Comparison of ENCODE assay signal across 8 mouse cellular contexts in genomic region chr7:128740334-128740733, GRCm38 (mm10). TPM values are rescaled to one million over a fixed set of nuclear protein-coding genes. Genes with fewer than 3 reads are reported as not detected.
DNase-seq lines count a peak whose midpoint lies in the region; ATAC-seq lines count a peak whose summit lies in the region.

Mcmbp (minus strand) TSS chr7:128740495.

- H3K9me3 ChIP-seq in intestine, embryonic 14.5 days (ENCODE audit: control insufficient read depth, low read length) = no peaks in the 10 kb centered on the region

- peak; percentile 86 for ATAC-seq in intestine, embryonic 14.5 days (replicated peaks; ENCODE audit: low FRiP score, low TSS enrichment, low read depth)

- WGBS in intestine, embryonic 14.5 days = under 1% methylated on average over 34 of the region's 35 CpGs

- DNase-seq in adrenal gland, adult (ENCODE audit: inconsistent age in 2 of 2, low spot score in 1 of 2) = peak; percentile 97 to 99
- DNase-seq in embryo, embryonic 10.5 days (ENCODE audit: low spot score) = peak; percentile 97
- DNase-seq in gastrocnemius, postnatal 25 days = peak; percentile 96
- DNase-seq in intestine, embryonic 14.5 days (ENCODE audit: low spot score) = peak; percentile 97
- peak; percentile 95 to 97 for DNase-seq in left cerebral cortex, postnatal 14 days (ENCODE audit: low spot score in 2 of 2)
- peak; percentile 97 for DNase-seq in mesoderm, embryonic 11.5 days (ENCODE audit: low read depth, low spot score)
- peak; percentile 93 to 94 for DNase-seq in right cerebral cortex, postnatal 36 days (ENCODE audit: low spot score in 2 of 2)
- DNase-seq in yolk sac, embryonic 10.5 days (ENCODE audit: low spot score) = peak; percentile 96

- H3K9ac ChIP-seq in intestine, embryonic 14.5 days (ENCODE audit: low read length) = peak within 1 kb of the TSS; percentile 96

- peak within 1 kb of the TSS; percentile 98 for H3K4me3 ChIP-seq in intestine, embryonic 14.5 days (ENCODE audit: low read depth, low read length)

- intact Hi-C loops in left cerebral cortex, postnatal 14 days (cut with DNase I) = no loop called here

- H3K27ac ChIP-seq in intestine, embryonic 14.5 days (ENCODE audit: low read depth) = peak within 1 kb of the TSS; percentile 78

- H3K4me2 ChIP-seq in intestine, embryonic 14.5 days (ENCODE audit: low read length) = peak within 1 kb of the TSS; percentile 96

- peaks cover 21% of the 10 kb centered on the region for H3K4me1 ChIP-seq in intestine, embryonic 14.5 days (replicated peaks; ENCODE audit: control insufficient read depth, insufficient read depth, low read length)

- H3K36me3 ChIP-seq in intestine, embryonic 14.5 days (ENCODE audit: control insufficient read depth, insufficient read depth, low read length) = no peaks in the 10 kb centered on the region

- no peaks in the 10 kb centered on the region for H3K27me3 ChIP-seq in intestine, embryonic 14.5 days (replicated peaks; ENCODE audit: control insufficient read depth, insufficient read depth, low read length)

RNA-seq across cellular contexts. Expression of gene Mcmbp, which starts in this region (rescaled TPM):
- total RNA-seq in gastrocnemius, postnatal 25 days (2021) = 10 to 100 TPM; 13.3 to 13.7 TPM
- 71.6 and 75.0 TPM in 2 replicates for polyA plus RNA-seq in intestine, embryonic 14.5 days (2014; fragmentation: Nextera tagmentation; extraction: Ambion mirVana)
- total RNA-seq in left cerebral cortex, postnatal 14 days (2021) = 10 to 100 TPM; 21.2 to 24.0 TPM

Comparison
In these comparisons a context has a peak if more than half of its experiments do, and no peak if none do; other contexts are left out.
1. Peak in every context shown above with its lines: DNase-seq, ATAC-seq, H3K4me3 ChIP-seq and H3K27ac ChIP-seq.